Mouse (Mus musculus): ENCODE results near the gene Ptprj. TPM values are rescaled to one million over a fixed set of nuclear protein-coding genes. Genes with fewer than 3 reads are reported as not detected.
"Not testable (repeated sequence)": the region's sequence is repeated elsewhere in the genome, so short reads cannot be mapped to it uniquely, and the experiment has no call there.

Ptprj gene
- polyA plus RNA-seq, 1 experiment from 2014 or later: 1.1 TPM

DNA sequence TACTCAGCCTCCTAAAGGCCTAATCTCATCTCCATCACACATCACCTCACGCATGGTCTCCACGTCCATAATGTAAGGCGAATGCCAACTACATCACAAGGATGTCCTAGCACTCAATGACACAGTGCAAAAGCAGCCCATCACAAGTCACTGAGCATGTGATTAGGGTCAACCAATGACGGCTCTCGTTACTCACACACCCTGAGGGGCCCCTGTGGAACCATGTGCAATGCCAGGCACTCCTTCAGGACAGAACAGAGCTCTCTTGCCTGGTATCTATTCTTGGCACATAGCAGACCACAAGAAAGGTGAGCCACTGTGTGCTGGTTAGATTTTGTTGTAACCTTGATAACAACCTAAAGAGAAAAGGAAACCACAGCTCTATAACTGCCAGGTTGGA, 116.7 kb downstream of the Ptprj start:
- H3K36me3 ChIP-seq (ENCODE audit: control insufficient read depth, insufficient read depth): no peaks in the 10 kb centered on the region
- ATAC-seq (replicated peaks; ENCODE audit: extremely low read depth, insufficient read depth, low FRiP score): no peak
- H3K27ac ChIP-seq (ENCODE audit: low read length): no peak overlapping the region
- no peak overlapping the region for H3K9ac ChIP-seq (ENCODE audit: low read length)
- H3K9me3 ChIP-seq (replicated peaks; ENCODE audit: control insufficient read depth, low read length): no peaks in the 10 kb centered on the region
- H3K4me1 ChIP-seq (ENCODE audit: control insufficient read depth, insufficient read depth, low read length): no peaks in the 10 kb centered on the region
- no peak overlapping the region for H3K4me2 ChIP-seq (ENCODE audit: low read depth, low read length)
- no peaks in the 10 kb centered on the region for H3K27me3 ChIP-seq (ENCODE audit: control insufficient read depth, insufficient read depth, low read length)
- no peak overlapping the region for H3K4me3 ChIP-seq (ENCODE audit: low read length)
- 79% methylated on average over 5 of the region's 5 CpGs for WGBS

GRCm38 (mm10) chr2:90462252-90462651, 118.2 kb downstream of the Ptprj start:
- Histone ChIP-seq H3K4me2 (ENCODE audit: low read depth, low read length) (no peak overlapping the region), H3K9ac (ENCODE audit: low read length) (no peak overlapping the region), H3K4me3 (ENCODE audit: low read length) (no peak overlapping the region), H3K36me3 (ENCODE audit: control insufficient read depth, insufficient read depth) (no peaks in the 10 kb centered on the region), H3K9me3 (replicated peaks; ENCODE audit: control insufficient read depth, low read length) (no peaks in the 10 kb centered on the region), H3K4me1 (ENCODE audit: control insufficient read depth, insufficient read depth, low read length) (no peaks in the 10 kb centered on the region), H3K27me3 (ENCODE audit: control insufficient read depth, insufficient read depth, low read length) (no peaks in the 10 kb centered on the region), H3K27ac (ENCODE audit: low read length) (no peak overlapping the region)
- no peak for ATAC-seq (replicated peaks; ENCODE audit: extremely low read depth, insufficient read depth, low FRiP score)

GRCm38 (mm10) chr2:90457946-90458345, 122.5 kb downstream of the Ptprj start:
- Histone ChIP-seq H3K36me3 (ENCODE audit: control insufficient read depth, insufficient read depth) (no peaks in the 10 kb centered on the region), H3K4me3 (ENCODE audit: low read length) (no peak overlapping the region), H3K4me2 (ENCODE audit: low read depth, low read length) (no peak overlapping the region), H3K27me3 (ENCODE audit: control insufficient read depth, insufficient read depth, low read length) (no peaks in the 10 kb centered on the region), H3K4me1 (ENCODE audit: control insufficient read depth, insufficient read depth, low read length) (no peaks in the 10 kb centered on the region), H3K27ac (ENCODE audit: low read length) (no peak overlapping the region), H3K9me3 (replicated peaks; ENCODE audit: control insufficient read depth, low read length) (no peaks in the 10 kb centered on the region), H3K9ac (ENCODE audit: low read length) (no peak overlapping the region)
- peak; percentile 61 for ATAC-seq (replicated peaks; ENCODE audit: extremely low read depth, insufficient read depth, low FRiP score)
- 81% methylated on average over 12 of the region's 12 CpGs for WGBS

DNA sequence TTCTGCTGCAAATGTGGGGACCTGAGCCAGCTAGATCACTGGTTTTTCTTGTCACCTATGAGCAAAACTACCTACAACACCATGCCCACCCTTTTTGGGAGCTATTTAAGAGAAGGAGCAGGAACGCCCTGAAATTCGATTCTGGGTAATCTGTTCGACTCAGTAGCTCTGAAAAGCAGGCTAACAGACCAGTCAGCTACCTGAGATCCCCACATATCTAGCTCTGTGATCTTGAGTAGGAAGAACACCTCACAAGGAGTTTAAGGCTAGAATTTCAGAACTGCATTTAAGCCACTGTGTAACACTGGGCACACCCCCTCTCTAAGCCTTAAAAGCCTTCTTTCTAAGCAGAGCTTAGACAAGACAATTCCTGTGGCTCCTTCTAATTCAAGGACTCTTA, 128.1 kb downstream of the Ptprj start:
- Histone ChIP-seq H3K9ac (ENCODE audit: low read length) (no peak overlapping the region), H3K27ac (ENCODE audit: low read length) (no peak overlapping the region), H3K9me3 (replicated peaks; ENCODE audit: control insufficient read depth, low read length) (no peaks in the 10 kb centered on the region), H3K27me3 (ENCODE audit: control insufficient read depth, insufficient read depth, low read length) (no peaks in the 10 kb centered on the region), H3K36me3 (ENCODE audit: control insufficient read depth, insufficient read depth) (no peaks in the 10 kb centered on the region), H3K4me2 (ENCODE audit: low read depth, low read length) (no peak overlapping the region), H3K4me3 (ENCODE audit: low read length) (no peak overlapping the region), H3K4me1 (ENCODE audit: control insufficient read depth, insufficient read depth, low read length) (no peaks in the 10 kb centered on the region)
- 84% methylated on average over 3 of the region's 3 CpGs for WGBS
- ATAC-seq (replicated peaks; ENCODE audit: extremely low read depth, insufficient read depth, low FRiP score): no peak

GRCm38 (mm10) chr2:90448967-90449740, 131.3 kb downstream of the Ptprj start:
- no peaks in the 10 kb centered on the region for H3K4me1 ChIP-seq (ENCODE audit: control insufficient read depth, insufficient read depth, low read length)
- no peak overlapping the region for H3K9ac ChIP-seq (ENCODE audit: low read length)
- H3K36me3 ChIP-seq (ENCODE audit: control insufficient read depth, insufficient read depth): no peaks in the 10 kb centered on the region
- no peak overlapping the region for H3K27ac ChIP-seq (ENCODE audit: low read length)
- no peak for ATAC-seq (replicated peaks; ENCODE audit: extremely low read depth, insufficient read depth, low FRiP score)
- H3K4me3 ChIP-seq (ENCODE audit: low read length): no peak overlapping the region
- no peaks in the 10 kb centered on the region for H3K27me3 ChIP-seq (ENCODE audit: control insufficient read depth, insufficient read depth, low read length)
- no peak overlapping the region for H3K4me2 ChIP-seq (ENCODE audit: low read depth, low read length)
- H3K9me3 ChIP-seq (replicated peaks; ENCODE audit: control insufficient read depth, low read length): no peaks in the 10 kb centered on the region
- 74% methylated on average over 15 of the region's 15 CpGs for WGBS

GRCm38 (mm10) chr2:90443811-90444210, 136.6 kb downstream of the Ptprj start:
- Histone ChIP-seq H3K4me3 (ENCODE audit: low read length) (no peak overlapping the region), H3K9ac (ENCODE audit: low read length) (no peak overlapping the region), H3K4me1 (ENCODE audit: control insufficient read depth, insufficient read depth, low read length) (no peaks in the 10 kb centered on the region), H3K27ac (ENCODE audit: low read length) (no peak overlapping the region), H3K4me2 (ENCODE audit: low read depth, low read length) (no peak overlapping the region), H3K36me3 (ENCODE audit: control insufficient read depth, insufficient read depth) (no peaks in the 10 kb centered on the region), H3K27me3 (ENCODE audit: control insufficient read depth, insufficient read depth, low read length) (no peaks in the 10 kb centered on the region), H3K9me3 (replicated peaks; ENCODE audit: control insufficient read depth, low read length) (no peaks in the 10 kb centered on the region)
- WGBS: 73% methylated on average over 5 of the region's 5 CpGs
- ATAC-seq (replicated peaks; ENCODE audit: extremely low read depth, insufficient read depth, low FRiP score): no peak

DNA sequence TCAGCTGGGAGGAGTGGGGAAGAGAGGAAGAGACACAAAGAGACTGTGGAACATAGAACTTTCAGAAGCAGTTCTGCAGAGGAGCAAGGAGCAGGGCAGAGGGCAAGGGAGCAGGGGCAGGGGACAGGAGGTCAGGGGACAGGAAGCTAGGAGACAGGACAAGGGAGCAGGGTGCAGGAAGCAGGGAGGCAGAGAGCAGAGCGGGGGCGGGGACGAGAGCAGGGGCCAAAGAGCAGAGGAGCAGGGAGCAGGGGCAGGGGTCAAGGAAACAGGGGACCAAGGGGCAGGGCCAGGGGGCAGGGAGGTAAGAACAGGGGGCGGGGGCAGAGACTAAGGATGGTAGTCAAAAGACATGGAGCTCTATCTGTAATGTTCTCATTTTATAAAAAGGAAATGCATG, 138.6 kb downstream of the Ptprj start:
- 66% methylated on average over 4 of the region's 4 CpGs for WGBS

DNA sequence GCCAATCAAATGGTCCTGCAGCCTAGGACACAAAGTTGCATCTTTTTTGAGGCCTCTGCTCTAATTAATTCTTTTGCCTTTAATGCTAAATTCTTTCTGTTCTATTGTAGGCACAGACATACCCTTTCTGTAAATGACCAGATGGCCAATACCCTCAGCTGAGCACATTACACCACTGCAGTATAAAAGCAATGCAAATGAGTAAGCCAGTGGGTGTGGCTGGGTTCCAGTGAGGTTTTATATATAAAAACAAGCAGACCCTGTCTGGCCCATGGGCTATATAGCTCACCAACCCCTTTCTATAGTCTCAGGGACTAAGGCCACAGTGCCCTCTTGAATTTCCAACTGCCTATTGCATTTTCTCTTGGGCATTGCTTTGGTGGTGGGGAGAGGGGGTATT, 140.3 kb downstream of the Ptprj start:
- not testable (repeated sequence) for H3K4me1 ChIP-seq (ENCODE audit: control insufficient read depth, insufficient read depth, low read length); H3K9me3 ChIP-seq (replicated peaks; ENCODE audit: control insufficient read depth, low read length); H3K4me2 ChIP-seq (ENCODE audit: low read depth, low read length); H3K9ac ChIP-seq (ENCODE audit: low read length); H3K27me3 ChIP-seq (ENCODE audit: control insufficient read depth, insufficient read depth, low read length); H3K36me3 ChIP-seq (ENCODE audit: control insufficient read depth, insufficient read depth); H3K27ac ChIP-seq (ENCODE audit: low read length); ATAC-seq (replicated peaks; ENCODE audit: extremely low read depth, insufficient read depth, low FRiP score); H3K4me3 ChIP-seq (ENCODE audit: low read length)

More for the DNA sequence above, 138.6 kb downstream of the Ptprj start:
- not testable (repeated sequence) for ATAC-seq (replicated peaks; ENCODE audit: extremely low read depth, insufficient read depth, low FRiP score); H3K4me1 ChIP-seq (ENCODE audit: control insufficient read depth, insufficient read depth, low read length); H3K36me3 ChIP-seq (ENCODE audit: control insufficient read depth, insufficient read depth); H3K9ac ChIP-seq (ENCODE audit: low read length); H3K27me3 ChIP-seq (ENCODE audit: control insufficient read depth, insufficient read depth, low read length); H3K4me3 ChIP-seq (ENCODE audit: low read length); H3K27ac ChIP-seq (ENCODE audit: low read length); H3K4me2 ChIP-seq (ENCODE audit: low read depth, low read length); H3K9me3 ChIP-seq (replicated peaks; ENCODE audit: control insufficient read depth, low read length)

DNA sequence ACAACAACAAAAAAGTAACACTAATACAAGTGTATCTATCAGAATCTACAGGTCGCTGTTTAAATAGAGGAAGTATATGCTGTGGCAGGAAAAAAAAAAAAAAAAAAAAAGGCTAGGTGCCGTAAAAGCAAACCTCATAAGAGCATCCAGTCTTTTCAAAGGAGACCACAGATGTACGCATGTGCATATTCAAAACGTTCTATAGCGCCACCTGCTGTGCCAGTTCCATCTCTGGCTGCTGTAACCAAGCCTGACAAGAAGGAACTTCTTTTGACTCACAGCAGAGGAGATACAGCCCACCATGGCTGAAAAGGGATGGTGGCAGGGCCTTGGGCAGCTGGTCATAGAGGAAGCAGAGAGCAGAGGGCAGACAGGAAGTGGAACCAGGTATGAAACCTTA, 143.0 kb downstream of the Ptprj start:
- not testable (repeated sequence) for H3K4me3 ChIP-seq (ENCODE audit: low read length); H3K4me2 ChIP-seq (ENCODE audit: low read depth, low read length); ATAC-seq (replicated peaks; ENCODE audit: extremely low read depth, insufficient read depth, low FRiP score); H3K9me3 ChIP-seq (replicated peaks; ENCODE audit: control insufficient read depth, low read length); H3K4me1 ChIP-seq (ENCODE audit: control insufficient read depth, insufficient read depth, low read length); H3K9ac ChIP-seq (ENCODE audit: low read length); H3K36me3 ChIP-seq (ENCODE audit: control insufficient read depth, insufficient read depth); H3K27me3 ChIP-seq (ENCODE audit: control insufficient read depth, insufficient read depth, low read length); H3K27ac ChIP-seq (ENCODE audit: low read length)
- WGBS: 96% methylated on average over 1 of the region's 5 CpGs

Measured in heart, embryonic 16.5 days (tissue).